Mouse (Mus musculus): ENCODE data around the gene Herc4. TPM values are rescaled to one million over a fixed set of nuclear protein-coding genes. Genes with fewer than 3 reads are reported as not detected.
"Not testable (repeated sequence)": the region's sequence is repeated elsewhere in the genome, so short reads cannot be mapped to it uniquely, and the experiment has no call there.

Herc4 gene
- polyA plus RNA-seq, 1 experiment from 2014 or later, result 34.7 TPM

DNA sequence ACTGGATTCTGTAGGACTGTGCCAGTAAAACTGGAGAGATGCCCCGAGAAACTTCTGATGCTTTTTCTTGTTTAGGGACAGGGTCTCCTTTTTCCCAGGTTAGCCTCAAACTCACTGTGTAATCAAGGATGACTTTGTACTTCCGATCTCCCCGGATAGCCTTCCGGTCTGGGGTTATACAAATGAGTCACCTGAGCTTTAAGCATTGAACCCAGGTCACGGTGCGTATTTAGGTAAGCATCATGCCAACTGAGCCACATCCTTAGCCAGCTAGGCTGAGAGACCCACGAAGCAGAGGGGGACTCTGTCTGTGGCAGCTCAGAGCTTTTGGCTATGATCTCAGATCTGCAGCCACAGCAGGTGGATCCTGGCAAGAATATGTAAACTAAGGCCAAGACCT lies 107.1 kb downstream of the Herc4 start:
- no peak overlapping the region for H3K4me2 ChIP-seq (ENCODE audit: low read length)
- WGBS, result 91% methylated on average over 7 of the region's 7 CpGs

GRCm38 (mm10) chr10:63351099-63351498 lies 107.5 kb downstream of the Herc4 start:
- not testable (repeated sequence) for H3K36me3 ChIP-seq (ENCODE audit: control insufficient read depth, insufficient read depth, low read length); DNase-seq; H3K4me1 ChIP-seq (ENCODE audit: control insufficient read depth, insufficient read depth, low read length); H3K9me3 ChIP-seq (ENCODE audit: control insufficient read depth, low read length); H3K27me3 ChIP-seq (ENCODE audit: control insufficient read depth, insufficient read depth, low read length); H3K27ac ChIP-seq (replicated peaks; ENCODE audit: low read depth, low read length); H3K9ac ChIP-seq (replicated peaks; ENCODE audit: low read length); ATAC-seq (ENCODE audit: low FRiP score, low TSS enrichment); H3K4me2 ChIP-seq (ENCODE audit: low read length); H3K4me3 ChIP-seq (replicated peaks; ENCODE audit: low read depth, low read length)
- 90% methylated on average over 7 of the region's 7 CpGs for WGBS

More for the DNA sequence above, 107.1 kb downstream of the Herc4 start:
- DNase-seq (no peak), ATAC-seq (ENCODE audit: low FRiP score, low TSS enrichment) (no peak)
- H3K36me3 ChIP-seq (ENCODE audit: control insufficient read depth, insufficient read depth, low read length), result no peaks in the 10 kb centered on the region
- H3K27ac ChIP-seq (replicated peaks; ENCODE audit: low read depth, low read length), result no peak overlapping the region
- H3K4me1 ChIP-seq (ENCODE audit: control insufficient read depth, insufficient read depth, low read length), result no peaks in the 10 kb centered on the region
- H3K27me3 ChIP-seq (ENCODE audit: control insufficient read depth, insufficient read depth, low read length), result no peaks in the 10 kb centered on the region
- H3K9me3 ChIP-seq (ENCODE audit: control insufficient read depth, low read length), result no peaks in the 10 kb centered on the region
- no peak overlapping the region for H3K9ac ChIP-seq (replicated peaks; ENCODE audit: low read length)
- no peak overlapping the region for H3K4me3 ChIP-seq (replicated peaks; ENCODE audit: low read depth, low read length)

GRCm38 (mm10) chr10:63352111-63352510 lies 108.5 kb downstream of the Herc4 start:
- H3K9me3 ChIP-seq (ENCODE audit: control insufficient read depth, low read length), result no peaks in the 10 kb centered on the region
- no peak for ATAC-seq (ENCODE audit: low FRiP score, low TSS enrichment)
- no peaks in the 10 kb centered on the region for H3K36me3 ChIP-seq (ENCODE audit: control insufficient read depth, insufficient read depth, low read length)
- H3K4me1 ChIP-seq (ENCODE audit: control insufficient read depth, insufficient read depth, low read length), result no peaks in the 10 kb centered on the region
- DNase-seq, result no peak
- H3K27me3 ChIP-seq (ENCODE audit: control insufficient read depth, insufficient read depth, low read length), result no peaks in the 10 kb centered on the region
- no peak overlapping the region for H3K27ac ChIP-seq (replicated peaks; ENCODE audit: low read depth, low read length)
- no peak overlapping the region for H3K4me3 ChIP-seq (replicated peaks; ENCODE audit: low read depth, low read length)
- no peak overlapping the region for H3K4me2 ChIP-seq (ENCODE audit: low read length)
- H3K9ac ChIP-seq (replicated peaks; ENCODE audit: low read length), result no peak overlapping the region
- WGBS, result 87% methylated on average over 5 of the region's 5 CpGs

GRCm38 (mm10) chr10:63360502-63360901 lies 116.9 kb downstream of the Herc4 start:
- 68% methylated on average over 1 of the region's 1 CpGs for WGBS
- Histone ChIP-seq H3K4me3 (replicated peaks; ENCODE audit: low read depth, low read length) (no peak overlapping the region), H3K27ac (replicated peaks; ENCODE audit: low read depth, low read length) (no peak overlapping the region), H3K4me1 (ENCODE audit: control insufficient read depth, insufficient read depth, low read length) (no peaks in the 10 kb centered on the region), H3K9ac (replicated peaks; ENCODE audit: low read length) (no peak overlapping the region), H3K9me3 (ENCODE audit: control insufficient read depth, low read length) (no peaks in the 10 kb centered on the region), H3K36me3 (ENCODE audit: control insufficient read depth, insufficient read depth, low read length) (no peaks in the 10 kb centered on the region), H3K4me2 (ENCODE audit: low read length) (no peak overlapping the region), H3K27me3 (ENCODE audit: control insufficient read depth, insufficient read depth, low read length) (no peaks in the 10 kb centered on the region)
- no peak for ATAC-seq (ENCODE audit: low FRiP score, low TSS enrichment)
- no peak for DNase-seq

GRCm38 (mm10) chr10:63365918-63366455 lies 122.4 kb downstream of the Herc4 start:
- no peak for ATAC-seq (ENCODE audit: low FRiP score, low TSS enrichment)
- no peaks in the 10 kb centered on the region for H3K36me3 ChIP-seq (ENCODE audit: control insufficient read depth, insufficient read depth, low read length)
- no peak overlapping the region for H3K4me3 ChIP-seq (replicated peaks; ENCODE audit: low read depth, low read length)
- H3K4me2 ChIP-seq (ENCODE audit: low read length), result no peak overlapping the region
- no peaks in the 10 kb centered on the region for H3K9me3 ChIP-seq (ENCODE audit: control insufficient read depth, low read length)
- DNase-seq, result no peak
- WGBS, result 62% methylated on average over 7 of the region's 7 CpGs
- H3K27me3 ChIP-seq (ENCODE audit: control insufficient read depth, insufficient read depth, low read length), result no peaks in the 10 kb centered on the region
- H3K4me1 ChIP-seq (ENCODE audit: control insufficient read depth, insufficient read depth, low read length), result no peaks in the 10 kb centered on the region
- H3K9ac ChIP-seq (replicated peaks; ENCODE audit: low read length), result no peak overlapping the region
- no peak overlapping the region for H3K27ac ChIP-seq (replicated peaks; ENCODE audit: low read depth, low read length)

DNA sequence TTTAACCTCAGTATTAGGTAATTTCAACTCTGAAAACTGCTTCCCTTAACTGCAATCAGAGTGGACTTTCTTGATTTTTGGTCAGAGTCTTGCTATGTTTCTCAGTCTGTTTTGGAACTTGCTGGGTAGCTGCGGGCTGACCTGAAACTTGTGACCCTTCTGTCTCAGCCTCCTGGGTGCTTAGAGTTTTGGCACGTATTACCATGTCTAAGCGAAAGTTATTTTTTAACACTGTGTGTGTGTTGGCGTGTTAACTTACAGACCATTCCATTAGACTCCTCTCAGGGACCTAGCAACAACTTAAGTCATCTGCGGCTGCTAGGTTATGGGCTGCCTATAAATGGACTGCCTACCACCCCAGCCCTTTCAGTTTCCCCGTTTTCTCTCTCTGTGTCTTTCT lies 123.8 kb downstream of the Herc4 start:
- H3K27me3 ChIP-seq (ENCODE audit: control insufficient read depth, insufficient read depth, low read length), result no peaks in the 10 kb centered on the region
- H3K9ac ChIP-seq (replicated peaks; ENCODE audit: low read length), result no peak overlapping the region
- 80% methylated on average over 6 of the region's 6 CpGs for WGBS
- no peaks in the 10 kb centered on the region for H3K36me3 ChIP-seq (ENCODE audit: control insufficient read depth, insufficient read depth, low read length)
- no peak overlapping the region for H3K27ac ChIP-seq (replicated peaks; ENCODE audit: low read depth, low read length)
- ATAC-seq (ENCODE audit: low FRiP score, low TSS enrichment) (no peak), DNase-seq (no peak)
- no peak overlapping the region for H3K4me2 ChIP-seq (ENCODE audit: low read length)
- no peaks in the 10 kb centered on the region for H3K9me3 ChIP-seq (ENCODE audit: control insufficient read depth, low read length)
- no peak overlapping the region for H3K4me3 ChIP-seq (replicated peaks; ENCODE audit: low read depth, low read length)
- H3K4me1 ChIP-seq (ENCODE audit: control insufficient read depth, insufficient read depth, low read length), result no peaks in the 10 kb centered on the region

Other genes starting within 250 kb of the Herc4 start
- 101 TPM in 2 replicates for gene Hnrnph3, start 219.6 kb upstream of the Herc4 start, polyA plus RNA-seq (2014; fragmentation: Nextera tagmentation; extraction: Ambion mirVana)
- gene Pbld2, start 219.5 kb upstream of the Herc4 start, polyA plus RNA-seq (2014; fragmentation: Nextera tagmentation; extraction: Ambion mirVana), result 0.79 and 0.89 TPM in 2 replicates
- 0.58 and 0.93 TPM in 2 replicates for gene Pbld1, start 183.6 kb upstream of the Herc4 start, polyA plus RNA-seq (2014; fragmentation: Nextera tagmentation; extraction: Ambion mirVana)
- 1.4 and 2.5 TPM in 2 replicates for gene Atoh7, start 144.2 kb upstream of the Herc4 start, polyA plus RNA-seq (2014; fragmentation: Nextera tagmentation; extraction: Ambion mirVana)
- gene Mypn, start 39.9 kb upstream of the Herc4 start, polyA plus RNA-seq (2014; fragmentation: Nextera tagmentation; extraction: Ambion mirVana), result 0.12 and 0.64 TPM in 2 replicates
- 7.2 and 7.5 TPM in 2 replicates for gene Sirt1, start 137.9 kb downstream of the Herc4 start, polyA plus RNA-seq (2014; fragmentation: Nextera tagmentation; extraction: Ambion mirVana)
- 20.5 and 20.8 TPM in 2 replicates for gene Dnajc12, start 138.6 kb downstream of the Herc4 start, polyA plus RNA-seq (2014; fragmentation: Nextera tagmentation; extraction: Ambion mirVana)
- gene Gm7075, start 178.0 kb downstream of the Herc4 start, polyA plus RNA-seq (2014; fragmentation: Nextera tagmentation; extraction: Ambion mirVana), result not detected in 2 replicates
- gene Ctnna3, start 186.3 kb downstream of the Herc4 start, polyA plus RNA-seq (2014; fragmentation: Nextera tagmentation; extraction: Ambion mirVana), result 0.94 and 1.1 TPM in 2 replicates

All from midbrain, embryonic 14.5 days (tissue).